Mouse (Mus musculus): Measurements from ENCODE around the gene Ddo.

Ddo gene

GRCm38 (mm10) chr10:40629656-40630311, at the start of gene Ddo:
TSS of gene Ddo (plus strand) at chr10:40630011.
- DNase-seq (ENCODE audit: low spot score) = no peak

- peak; percentile 8 for DNase-seq (ENCODE audit: low spot score)
These were observed 46.1 kb upstream of the Ddo start for GRCm38 (mm10) chr10:40583584-40584255.

- DNase-seq (ENCODE audit: low spot score) = no peak
These were observed 37.6 kb upstream of the Ddo start for GRCm38 (mm10) chr10:40592186-40592585.

GRCm38 (mm10) chr10:40597177-40597576, 32.6 kb upstream of the Ddo start:
- DNase-seq (ENCODE audit: low spot score) = no peak

GRCm38 (mm10) chr10:40604706-40605394, 25.0 kb upstream of the Ddo start:
- DNase-seq (ENCODE audit: low spot score) = no peak

- DNase-seq (ENCODE audit: low spot score) = no peak
These were observed 11.8 kb upstream of the Ddo start for GRCm38 (mm10) chr10:40617973-40618372.

GRCm38 (mm10) chr10:40619760-40620159, 10.1 kb upstream of the Ddo start:
- no peak for DNase-seq (ENCODE audit: low spot score)

GRCm38 (mm10) chr10:40629140-40629539, 671 bp upstream of the Ddo start:
- peak; percentile 16 for DNase-seq (ENCODE audit: low spot score)

GRCm38 (mm10) chr10:40630457-40630856, 646 bp downstream of the Ddo start:
- DNase-seq (ENCODE audit: low spot score) = no peak

- DNase-seq (ENCODE audit: low spot score) = no peak
These were observed 1.1 kb downstream of the Ddo start for GRCm38 (mm10) chr10:40630961-40631360.

GRCm38 (mm10) chr10:40632087-40632486, 2.3 kb downstream of the Ddo start:
- DNase-seq (ENCODE audit: low spot score) = no peak

GRCm38 (mm10) chr10:40637331-40637730, 7.5 kb downstream of the Ddo start:
- DNase-seq (ENCODE audit: low spot score) = no peak

- DNase-seq (ENCODE audit: low spot score) = no peak
These were observed 8.5 kb downstream of the Ddo start for GRCm38 (mm10) chr10:40638276-40638675.

GRCm38 (mm10) chr10:40638823-40639819, 9.3 kb downstream of the Ddo start:
- no peak for DNase-seq (ENCODE audit: low spot score)

- no peak for DNase-seq (ENCODE audit: low spot score)
These were observed 10.6 kb downstream of the Ddo start for GRCm38 (mm10) chr10:40640406-40640805.

GRCm38 (mm10) chr10:40641901-40642300, 12.1 kb downstream of the Ddo start:
- no peak for DNase-seq (ENCODE audit: low spot score)

- no peak for DNase-seq (ENCODE audit: low spot score)
These were observed 13.3 kb downstream of the Ddo start for GRCm38 (mm10) chr10:40643126-40643525.

GRCm38 (mm10) chr10:40644456-40644855, 14.6 kb downstream of the Ddo start:
- DNase-seq (ENCODE audit: low spot score) = no peak

GRCm38 (mm10) chr10:40645346-40645745, 15.5 kb downstream of the Ddo start:
- no peak for DNase-seq (ENCODE audit: low spot score)

GRCm38 (mm10) chr10:40648776-40649175, 19.0 kb downstream of the Ddo start:
- no peak for DNase-seq (ENCODE audit: low spot score)

- DNase-seq (ENCODE audit: low spot score) = no peak
These were observed 19.8 kb downstream of the Ddo start for GRCm38 (mm10) chr10:40649634-40650033.

- DNase-seq (ENCODE audit: low spot score) = no peak
These were observed 21.9 kb downstream of the Ddo start for GRCm38 (mm10) chr10:40651676-40652075.

Measured in spleen, adult 12 weeks (tissue).